Mouse (Mus musculus): Measurements from ENCODE around the gene Car15. TPM values are rescaled to one million over a fixed set of nuclear protein-coding genes. Genes with fewer than 3 reads are reported as not detected.

The Car15 gene
- polyA plus RNA-seq, 1 experiment from 2014 or later: 3.4 TPM

DNA sequence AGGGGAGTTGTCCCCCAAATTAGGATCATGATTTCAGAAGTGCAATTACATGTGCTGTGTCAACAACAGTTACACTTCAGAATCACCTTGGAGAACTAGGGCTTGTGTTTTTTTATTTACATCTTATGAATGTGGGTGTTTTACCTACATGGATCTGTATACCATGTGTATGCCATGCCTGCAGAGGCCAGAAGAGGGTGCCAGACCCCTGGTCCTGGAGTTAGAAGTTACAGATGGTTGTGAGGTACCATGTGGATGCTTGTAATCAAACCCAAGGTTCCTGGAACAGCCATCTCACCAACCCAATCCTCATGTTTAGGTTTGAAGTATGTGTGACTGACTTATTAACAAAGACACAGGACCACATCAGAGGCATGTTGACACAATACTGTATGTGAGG, 20.4 kb upstream of the Car15 start:
- peaks cover 73% of the 10 kb centered on the region for H3K36me3 ChIP-seq (replicated peaks; ENCODE audit: control insufficient read depth, insufficient read depth)
- no peak overlapping the region for H3K4me3 ChIP-seq (replicated peaks; ENCODE audit: low read length)
- H3K9me3 ChIP-seq (ENCODE audit: control insufficient read depth, low read length): no peaks in the 10 kb centered on the region
- no peak overlapping the region for H3K4me2 ChIP-seq (replicated peaks)
- no peak overlapping the region for H3K27ac ChIP-seq
- H3K27me3 ChIP-seq (ENCODE audit: control insufficient read depth, insufficient read depth, low read length): no peaks in the 10 kb centered on the region
- DNase-seq (ENCODE audit: low spot score) (peak; percentile 46), ATAC-seq (ENCODE audit: low FRiP score) (0 out of 2 replicates have a peak, but pooled peaks have one; percentile 43)
- no peak overlapping the region for H3K9ac ChIP-seq
- no peaks in the 10 kb centered on the region for H3K4me1 ChIP-seq (replicated peaks; ENCODE audit: control insufficient read depth, insufficient read depth, low read length)

DNA sequence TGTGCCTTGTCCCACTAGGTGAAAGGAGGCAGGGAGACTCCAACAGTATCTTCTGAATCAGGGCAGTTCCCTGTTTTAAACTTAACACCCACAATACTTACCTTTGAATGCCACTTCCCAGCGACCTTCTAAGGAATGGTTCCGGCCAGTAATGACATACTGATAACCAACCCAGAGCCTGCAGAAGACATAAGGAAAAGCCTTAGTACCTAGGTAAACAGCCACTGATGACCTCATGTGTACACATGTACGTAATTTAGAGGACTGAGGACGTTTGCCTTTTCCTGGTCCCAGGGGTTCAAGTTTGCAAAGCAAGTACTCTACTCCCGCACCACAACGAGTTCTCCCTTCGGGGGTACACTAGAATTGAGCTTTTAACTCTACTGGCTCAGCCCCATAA, 19.0 kb upstream of the Car15 start:
- Histone ChIP-seq H3K9ac (no peak overlapping the region), H3K27ac (no peak overlapping the region), H3K36me3 (replicated peaks; ENCODE audit: control insufficient read depth, insufficient read depth) (peaks cover 86% of the 10 kb centered on the region), H3K9me3 (ENCODE audit: control insufficient read depth, low read length) (no peaks in the 10 kb centered on the region), H3K4me1 (replicated peaks; ENCODE audit: control insufficient read depth, insufficient read depth, low read length) (no peaks in the 10 kb centered on the region), H3K4me2 (replicated peaks) (no peak overlapping the region), H3K4me3 (replicated peaks; ENCODE audit: low read length) (no peak overlapping the region), H3K27me3 (ENCODE audit: control insufficient read depth, insufficient read depth, low read length) (no peaks in the 10 kb centered on the region)
- DNase-seq (ENCODE audit: low spot score): no peak
- 92% methylated on average over 7 of the region's 7 CpGs for WGBS
- ATAC-seq (ENCODE audit: low FRiP score): no peak

DNA sequence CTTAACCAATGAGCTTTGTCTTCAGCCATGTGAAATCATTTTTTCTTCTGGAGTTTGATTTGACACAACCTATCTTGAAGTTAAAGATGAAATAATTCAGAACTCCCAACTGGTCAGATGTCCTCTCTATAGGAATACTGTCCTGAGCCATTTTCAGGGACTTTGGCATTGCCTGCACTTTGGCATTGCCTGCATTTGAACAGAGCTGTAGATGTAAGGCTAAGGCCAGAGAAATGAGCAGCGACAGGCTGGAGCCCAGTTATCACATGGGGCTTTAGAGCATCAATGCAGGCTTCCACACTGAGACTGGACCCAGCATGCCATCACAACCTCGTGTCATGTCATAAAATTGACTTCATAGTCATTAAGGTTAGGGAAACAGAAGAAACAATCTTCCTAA, 15.1 kb upstream of the Car15 start:
- no peak overlapping the region for H3K4me2 ChIP-seq (replicated peaks)
- H3K9ac ChIP-seq: no peak overlapping the region
- H3K9me3 ChIP-seq (ENCODE audit: control insufficient read depth, low read length): no peaks in the 10 kb centered on the region
- WGBS: 87% methylated on average over 2 of the region's 2 CpGs
- peaks cover 93% of the 10 kb centered on the region for H3K36me3 ChIP-seq (replicated peaks; ENCODE audit: control insufficient read depth, insufficient read depth)
- H3K27me3 ChIP-seq (ENCODE audit: control insufficient read depth, insufficient read depth, low read length): no peaks in the 10 kb centered on the region
- no peaks in the 10 kb centered on the region for H3K4me1 ChIP-seq (replicated peaks; ENCODE audit: control insufficient read depth, insufficient read depth, low read length)
- no peak overlapping the region for H3K4me3 ChIP-seq (replicated peaks; ENCODE audit: low read length)
- no peak for ATAC-seq (ENCODE audit: low FRiP score)
- DNase-seq (ENCODE audit: low spot score): no peak
- no peak overlapping the region for H3K27ac ChIP-seq

DNA sequence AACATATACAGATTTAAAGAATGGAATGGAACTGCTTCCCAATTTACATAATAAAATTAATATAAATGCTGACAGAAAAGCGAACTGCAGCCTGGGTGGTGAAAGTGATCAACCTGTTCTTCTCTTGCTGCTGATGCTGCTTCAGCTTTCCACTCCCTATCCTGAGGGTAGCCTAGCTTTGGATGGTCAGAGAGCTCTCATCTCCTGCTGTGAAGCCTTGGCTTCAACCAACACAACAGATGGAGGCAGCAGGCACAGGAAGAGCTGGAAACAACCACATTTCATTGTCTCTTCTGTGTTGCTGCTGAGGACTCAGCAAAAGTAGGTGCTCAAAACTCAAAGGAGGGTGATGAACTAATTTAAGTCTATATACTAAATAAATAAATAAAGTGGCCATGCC, 13.7 kb upstream of the Car15 start:
- H3K4me2 ChIP-seq (replicated peaks): no peak overlapping the region
- H3K9ac ChIP-seq: no peak overlapping the region
- no peak overlapping the region for H3K4me3 ChIP-seq (replicated peaks; ENCODE audit: low read length)
- H3K36me3 ChIP-seq (replicated peaks; ENCODE audit: control insufficient read depth, insufficient read depth): peaks cover 93% of the 10 kb centered on the region
- H3K27ac ChIP-seq: no peak overlapping the region
- DNase-seq (ENCODE audit: low spot score): no peak
- no peaks in the 10 kb centered on the region for H3K4me1 ChIP-seq (replicated peaks; ENCODE audit: control insufficient read depth, insufficient read depth, low read length)
- H3K9me3 ChIP-seq (ENCODE audit: control insufficient read depth, low read length): no peaks in the 10 kb centered on the region
- H3K27me3 ChIP-seq (ENCODE audit: control insufficient read depth, insufficient read depth, low read length): no peaks in the 10 kb centered on the region
- no peak for ATAC-seq (ENCODE audit: low FRiP score)
- 94% methylated on average over 1 of the region's 1 CpGs for WGBS

DNA sequence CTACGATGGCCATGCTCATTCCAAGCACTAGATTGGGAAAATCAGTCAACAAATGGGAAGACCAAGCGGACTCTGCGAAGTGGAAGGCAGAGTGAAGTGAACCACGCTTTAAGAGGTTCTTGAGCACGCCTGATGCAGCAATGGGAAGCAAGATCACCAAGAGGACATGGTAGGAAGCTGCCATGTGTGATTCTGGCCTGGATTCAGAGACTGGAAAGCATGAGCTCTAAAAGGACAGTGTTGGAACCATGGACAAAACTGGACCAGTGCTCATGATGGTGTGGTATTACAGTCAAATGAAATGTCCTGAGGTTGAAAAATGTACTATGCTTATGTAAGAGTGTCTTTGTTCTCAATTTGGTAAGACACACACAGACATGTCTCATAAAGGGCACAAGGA, 13.2 kb upstream of the Car15 start:
- WGBS: 97% methylated on average over 5 of the region's 5 CpGs
- H3K9me3 ChIP-seq (ENCODE audit: control insufficient read depth, low read length): no peaks in the 10 kb centered on the region
- H3K36me3 ChIP-seq (replicated peaks; ENCODE audit: control insufficient read depth, insufficient read depth): peaks cover 93% of the 10 kb centered on the region
- no peak overlapping the region for H3K27ac ChIP-seq
- no peaks in the 10 kb centered on the region for H3K27me3 ChIP-seq (ENCODE audit: control insufficient read depth, insufficient read depth, low read length)
- ATAC-seq (ENCODE audit: low FRiP score) (no peak), DNase-seq (ENCODE audit: low spot score) (no peak)
- H3K4me1 ChIP-seq (replicated peaks; ENCODE audit: control insufficient read depth, insufficient read depth, low read length): no peaks in the 10 kb centered on the region
- H3K9ac ChIP-seq: no peak overlapping the region
- H3K4me2 ChIP-seq (replicated peaks): no peak overlapping the region
- no peak overlapping the region for H3K4me3 ChIP-seq (replicated peaks; ENCODE audit: low read length)

DNA sequence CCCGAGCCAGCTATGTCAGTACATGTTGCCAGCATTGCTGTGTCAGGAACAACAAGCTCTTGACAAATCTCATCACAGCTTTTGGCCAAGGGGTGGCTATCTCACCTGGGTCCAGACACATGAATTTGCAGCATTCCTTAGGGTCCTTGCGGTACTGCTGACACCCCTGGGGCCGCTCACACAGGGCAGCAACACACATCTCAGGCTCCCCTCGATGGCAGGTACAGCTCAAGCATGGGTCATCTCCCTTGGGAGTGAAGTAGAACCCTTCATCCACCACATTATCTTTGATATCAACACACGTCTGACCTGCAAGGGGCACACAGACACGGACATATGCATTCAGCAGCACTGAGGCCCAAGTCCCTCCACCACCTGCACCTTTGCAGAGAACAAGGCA, 11.3 kb upstream of the Car15 start:
- Histone ChIP-seq H3K4me3 (replicated peaks; ENCODE audit: low read length) (no peak overlapping the region), H3K27me3 (ENCODE audit: control insufficient read depth, insufficient read depth, low read length) (no peaks in the 10 kb centered on the region), H3K4me1 (replicated peaks; ENCODE audit: control insufficient read depth, insufficient read depth, low read length) (no peaks in the 10 kb centered on the region), H3K27ac (no peak overlapping the region), H3K9me3 (ENCODE audit: control insufficient read depth, low read length) (no peaks in the 10 kb centered on the region), H3K9ac (no peak overlapping the region), H3K36me3 (replicated peaks; ENCODE audit: control insufficient read depth, insufficient read depth) (peaks cover 95% of the 10 kb centered on the region), H3K4me2 (replicated peaks) (no peak overlapping the region)
- DNase-seq (ENCODE audit: low spot score) (no peak), ATAC-seq (ENCODE audit: low FRiP score) (no peak; the same call in 1 of the 2 replicates)
- 87% methylated on average over 6 of the region's 6 CpGs for WGBS

DNA sequence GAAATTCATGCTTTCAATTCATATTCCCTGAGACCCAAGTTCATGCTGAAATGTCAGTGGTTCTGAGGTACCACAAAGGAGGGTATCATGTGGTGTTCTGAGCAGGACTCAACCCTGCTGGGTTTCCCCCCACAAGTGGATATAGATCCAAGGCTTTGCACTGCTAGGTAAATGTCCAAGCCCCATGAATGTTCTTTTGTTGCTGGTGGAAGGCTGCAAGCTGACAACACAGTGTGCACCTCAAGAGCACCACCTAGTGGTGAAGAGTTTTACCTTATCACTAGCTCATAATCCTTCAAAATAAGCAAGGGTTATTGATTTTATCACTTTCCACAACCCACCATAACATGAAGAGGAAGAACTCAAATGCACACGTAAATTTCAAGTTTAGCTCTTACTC, 10.8 kb upstream of the Car15 start:
- ATAC-seq (ENCODE audit: low FRiP score) (peak; percentile 77), DNase-seq (ENCODE audit: low spot score) (peak; percentile 86)
- Histone ChIP-seq H3K9me3 (ENCODE audit: control insufficient read depth, low read length) (no peaks in the 10 kb centered on the region), H3K4me1 (replicated peaks; ENCODE audit: control insufficient read depth, insufficient read depth, low read length) (no peaks in the 10 kb centered on the region), H3K4me3 (replicated peaks; ENCODE audit: low read length) (no peak overlapping the region), H3K4me2 (replicated peaks) (no peak overlapping the region), H3K27me3 (ENCODE audit: control insufficient read depth, insufficient read depth, low read length) (no peaks in the 10 kb centered on the region), H3K27ac (peak overlapping the region; percentile 50), H3K9ac (no peak overlapping the region), H3K36me3 (replicated peaks; ENCODE audit: control insufficient read depth, insufficient read depth) (peaks cover 95% of the 10 kb centered on the region)
- WGBS: 35% methylated on average over 1 of the region's 1 CpGs

DNA sequence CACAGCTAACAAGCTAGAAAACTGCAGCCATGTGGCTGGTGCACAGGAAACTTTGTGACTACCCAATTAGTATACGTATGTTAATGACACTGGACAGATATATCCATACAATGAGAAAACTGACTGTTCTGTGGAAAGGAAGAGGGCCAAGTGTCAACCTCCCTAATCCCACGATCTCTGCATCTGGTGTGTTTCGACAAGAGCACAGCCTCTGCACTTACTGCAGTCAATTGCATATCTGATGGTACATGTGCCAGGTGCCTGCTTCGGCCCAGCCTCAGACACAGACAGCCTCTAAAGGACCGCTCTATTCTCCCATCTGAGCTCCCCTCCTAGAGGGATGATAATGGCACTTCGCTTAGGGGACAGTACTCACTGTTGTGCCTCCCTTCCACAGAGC, 10.3 kb upstream of the Car15 start:
- DNase-seq (ENCODE audit: low spot score) (no peak), ATAC-seq (ENCODE audit: low FRiP score) (no peak)
- H3K4me2 ChIP-seq (replicated peaks): no peak overlapping the region
- peaks cover 95% of the 10 kb centered on the region for H3K36me3 ChIP-seq (replicated peaks; ENCODE audit: control insufficient read depth, insufficient read depth)
- no peak overlapping the region for H3K4me3 ChIP-seq (replicated peaks; ENCODE audit: low read length)
- H3K27me3 ChIP-seq (ENCODE audit: control insufficient read depth, insufficient read depth, low read length): no peaks in the 10 kb centered on the region
- no peak overlapping the region for H3K9ac ChIP-seq
- H3K9me3 ChIP-seq (ENCODE audit: control insufficient read depth, low read length): no peaks in the 10 kb centered on the region
- H3K4me1 ChIP-seq (replicated peaks; ENCODE audit: control insufficient read depth, insufficient read depth, low read length): no peaks in the 10 kb centered on the region
- H3K27ac ChIP-seq: peak overlapping the region; percentile 50
- WGBS: 93% methylated on average over 6 of the region's 6 CpGs

DNA sequence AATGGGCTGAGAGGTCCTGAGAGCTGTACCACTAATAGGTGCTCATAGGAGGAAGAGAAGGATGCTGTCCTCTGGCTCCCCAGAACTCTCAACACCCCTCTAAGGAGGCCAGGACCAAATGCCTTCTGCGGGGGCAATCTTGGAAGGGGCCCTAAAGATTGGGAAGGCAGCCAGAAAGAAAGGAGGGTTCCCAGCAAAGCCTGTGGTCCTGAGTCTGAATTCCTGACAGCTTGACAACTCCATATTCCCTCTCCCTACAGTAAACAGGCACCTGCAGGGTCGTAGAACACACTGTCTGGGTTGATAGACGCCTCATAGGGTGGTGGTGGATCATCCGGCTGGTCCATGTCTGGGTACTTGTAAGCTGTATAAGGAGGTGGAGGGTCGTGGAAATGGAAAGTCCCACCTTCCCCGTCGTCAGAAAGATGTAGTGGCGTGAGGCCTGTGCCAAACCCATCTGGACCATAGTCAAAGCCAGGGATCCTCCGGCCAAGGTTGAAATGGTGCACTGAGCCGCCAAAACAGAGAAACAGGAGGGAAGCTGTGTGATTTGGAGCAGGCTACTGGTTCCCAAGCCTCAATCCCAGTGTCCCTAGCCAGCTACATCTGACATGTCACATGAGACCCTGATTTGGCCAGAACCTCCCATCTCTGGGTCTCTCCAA, 5.7 kb upstream of the Car15 start:
- H3K4me1 ChIP-seq (replicated peaks; ENCODE audit: control insufficient read depth, insufficient read depth, low read length): no peaks in the 10 kb centered on the region
- WGBS: 95% methylated on average over 10 of the region's 10 CpGs

DNA sequence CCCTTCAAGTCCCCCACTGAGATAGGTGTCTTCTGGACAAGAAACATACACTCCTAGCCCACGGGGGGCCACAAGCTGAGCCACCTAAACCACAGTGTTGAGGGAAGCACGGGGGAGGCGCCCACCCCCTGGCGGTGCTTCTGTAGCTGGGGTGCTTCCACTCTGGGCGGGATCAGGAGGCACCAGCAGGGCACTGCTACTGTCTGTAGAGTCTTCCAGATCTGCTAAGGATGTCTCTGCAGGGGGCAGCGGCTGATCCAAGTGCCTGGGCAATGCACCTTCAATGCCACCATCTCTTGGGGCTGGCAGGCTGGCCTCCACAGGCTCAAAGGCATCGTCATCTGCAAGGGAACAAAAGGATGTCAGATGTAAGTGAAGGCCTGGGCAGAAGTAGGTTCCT, 4.3 kb upstream of the Car15 start:
- no peak overlapping the region for H3K4me2 ChIP-seq (replicated peaks)
- H3K4me3 ChIP-seq (replicated peaks; ENCODE audit: low read length): no peak overlapping the region
- no peak for DNase-seq (ENCODE audit: low spot score)
- no peaks in the 10 kb centered on the region for H3K27me3 ChIP-seq (ENCODE audit: control insufficient read depth, insufficient read depth, low read length)
- 96% methylated on average over 7 of the region's 7 CpGs for WGBS
- ATAC-seq (ENCODE audit: low FRiP score): no peak
- peaks cover 90% of the 10 kb centered on the region for H3K36me3 ChIP-seq (replicated peaks; ENCODE audit: control insufficient read depth, insufficient read depth)
- no peak overlapping the region for H3K27ac ChIP-seq
- no peaks in the 10 kb centered on the region for H3K4me1 ChIP-seq (replicated peaks; ENCODE audit: control insufficient read depth, insufficient read depth, low read length)
- H3K9ac ChIP-seq: no peak overlapping the region
- H3K9me3 ChIP-seq (ENCODE audit: control insufficient read depth, low read length): no peaks in the 10 kb centered on the region

More for the DNA sequence above, 5.7 kb upstream of the Car15 start:
- H3K27ac ChIP-seq: no peak overlapping the region
- DNase-seq (ENCODE audit: low spot score): no peak
- no peaks in the 10 kb centered on the region for H3K27me3 ChIP-seq (ENCODE audit: control insufficient read depth, insufficient read depth, low read length)
- no peak overlapping the region for H3K9ac ChIP-seq
- no peak overlapping the region for H3K4me2 ChIP-seq (replicated peaks)
- H3K36me3 ChIP-seq (replicated peaks; ENCODE audit: control insufficient read depth, insufficient read depth): peaks cover 94% of the 10 kb centered on the region
- no peaks in the 10 kb centered on the region for H3K9me3 ChIP-seq (ENCODE audit: control insufficient read depth, low read length)
- no peak for ATAC-seq (ENCODE audit: low FRiP score)
- H3K4me3 ChIP-seq (replicated peaks; ENCODE audit: low read length): no peak overlapping the region

All from hindbrain, embryonic 14.5 days (tissue).